Mouse (Mus musculus) testis, postnatal 10 days (tissue): ENCODE measurements at regions not wholly inside any gene's neighbourhood (a gene's known extent, or its start where the extent isn't known, plus 50 kb on each side); places are given as distances from the start of the nearest gene placed in this dataset.
"Not testable (repeated sequence)": the region's sequence is repeated elsewhere in the genome, so short reads cannot be mapped to it uniquely, and the experiment has no call there.

Experiments
- DNase-seq: peaks from one replicate; pipeline ENCODE4 v3.0.0; 2021; ENCODE audit warnings: low spot score

GRCm38 (mm10) chrX:68486585-68486984 is 191.8 kb upstream of the Fmr1 start:
- DNase-seq: no peak

- not testable (repeated sequence) for DNase-seq
These were observed 186.3 kb upstream of the Fmr1 start for GRCm38 (mm10) chrX:68492052-68492451.

DNA sequence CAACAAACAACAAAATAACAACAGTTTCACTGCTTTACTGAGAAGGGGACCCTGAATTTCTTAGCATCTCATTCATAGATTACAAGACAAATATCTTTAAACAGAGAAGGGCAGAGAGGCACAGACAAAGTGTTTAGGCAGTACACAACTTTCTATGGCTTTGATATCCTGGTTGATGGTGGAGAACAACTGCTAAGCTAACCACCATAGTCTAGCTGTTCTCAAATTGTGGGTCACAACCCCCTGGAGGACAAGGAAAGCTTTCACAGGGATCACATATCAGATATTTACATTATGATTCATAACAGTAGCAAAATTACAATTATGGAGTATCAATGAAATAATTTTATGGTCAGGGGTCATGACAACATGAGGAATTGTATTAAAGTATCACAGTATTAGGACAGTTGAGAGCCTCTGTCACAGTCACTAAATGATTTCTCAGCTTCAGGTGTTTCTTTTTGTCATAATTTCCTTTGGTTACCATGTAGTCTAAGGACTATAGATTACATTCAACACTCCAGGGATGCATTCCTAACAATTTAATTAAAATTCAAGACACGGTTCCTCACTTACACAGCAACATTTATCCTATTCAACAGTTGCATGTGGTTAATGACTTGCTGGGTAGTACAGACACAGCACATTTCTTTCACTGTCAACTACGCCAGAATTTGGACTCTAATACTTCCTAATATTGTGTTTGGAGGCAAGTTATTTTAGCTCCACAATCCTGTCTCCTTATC is 183.8 kb upstream of the Fmr1 start:
- DNase-seq: no peak

DNA sequence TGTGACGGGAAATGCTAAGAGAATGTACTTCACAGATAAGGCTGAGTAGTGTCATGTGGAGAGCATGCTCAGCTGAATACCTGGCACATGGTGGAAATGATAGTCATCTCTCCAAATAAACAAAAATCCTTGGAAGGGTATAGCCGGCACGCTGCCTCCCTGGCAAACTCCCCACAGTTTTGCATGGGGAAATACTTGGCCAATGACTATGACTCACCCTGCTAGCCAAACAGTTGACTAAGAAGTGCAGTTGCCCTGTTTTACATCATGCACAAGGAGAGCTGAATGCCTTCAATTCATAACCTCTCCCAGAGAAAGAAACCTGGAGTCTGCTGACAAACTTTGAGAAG is 183.2 kb upstream of the Fmr1 start:
- no peak for DNase-seq

- DNase-seq: no peak
These were observed 182.6 kb upstream of the Fmr1 start for GRCm38 (mm10) chrX:68495751-68496150.

- no peak for DNase-seq
These were observed 180.5 kb upstream of the Fmr1 start for GRCm38 (mm10) chrX:68497886-68498285.

- DNase-seq: no peak
These were observed 175.4 kb upstream of the Fmr1 start for GRCm38 (mm10) chrX:68502938-68503337.

- no peak for DNase-seq
These were observed 170.7 kb upstream of the Fmr1 start for GRCm38 (mm10) chrX:68507664-68508063.

DNA sequence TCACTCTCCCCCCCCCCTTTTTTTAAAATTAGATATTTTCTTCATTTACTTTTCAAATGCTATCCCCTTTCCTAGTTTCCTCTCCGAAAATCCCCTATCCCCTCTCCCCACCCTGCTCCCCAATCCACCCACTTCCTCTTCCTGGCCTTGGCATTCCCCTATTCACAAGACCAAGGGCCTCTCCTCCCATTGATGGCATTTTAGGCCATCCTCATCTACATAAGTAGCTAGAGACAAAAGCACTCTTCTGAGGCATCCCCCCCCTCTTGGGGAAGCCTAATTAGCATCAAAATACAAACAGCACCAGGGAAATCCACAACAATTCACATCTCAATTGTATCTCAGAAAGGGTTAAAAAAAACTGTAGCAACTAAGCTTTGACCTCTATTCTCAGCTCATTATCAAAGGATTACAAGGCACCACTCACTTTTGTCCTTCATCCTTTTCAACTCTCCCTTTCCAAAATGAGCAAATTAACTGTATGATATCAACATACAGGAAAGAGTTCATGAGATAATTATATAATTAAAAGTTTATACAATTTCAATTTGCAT is 166.1 kb upstream of the Fmr1 start:
- DNase-seq: no peak

- no peak for DNase-seq
These were observed 131.8 kb upstream of the Fmr1 start for GRCm38 (mm10) chrX:68546561-68546960.

DNA sequence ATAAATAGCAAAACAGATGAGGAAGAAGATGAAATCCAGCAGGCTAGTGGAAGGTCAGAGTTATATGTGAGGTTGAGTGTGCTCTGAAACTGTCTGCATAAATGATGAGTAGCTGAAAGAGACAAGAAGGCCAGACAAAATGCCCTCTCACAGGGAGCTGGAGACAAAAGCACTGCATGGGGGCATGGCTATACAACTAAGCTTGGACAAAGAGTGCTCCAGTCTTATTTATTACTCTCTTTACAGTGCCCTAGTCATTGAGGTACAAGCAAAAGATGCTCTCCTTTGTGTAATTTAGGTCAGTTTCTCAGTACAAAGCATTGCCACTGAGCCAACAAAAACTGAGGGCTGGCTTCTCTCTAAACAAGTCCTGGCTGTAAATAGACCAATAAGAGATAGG is 124.3 kb upstream of the Fmr1 start:
- no peak for DNase-seq

DNA sequence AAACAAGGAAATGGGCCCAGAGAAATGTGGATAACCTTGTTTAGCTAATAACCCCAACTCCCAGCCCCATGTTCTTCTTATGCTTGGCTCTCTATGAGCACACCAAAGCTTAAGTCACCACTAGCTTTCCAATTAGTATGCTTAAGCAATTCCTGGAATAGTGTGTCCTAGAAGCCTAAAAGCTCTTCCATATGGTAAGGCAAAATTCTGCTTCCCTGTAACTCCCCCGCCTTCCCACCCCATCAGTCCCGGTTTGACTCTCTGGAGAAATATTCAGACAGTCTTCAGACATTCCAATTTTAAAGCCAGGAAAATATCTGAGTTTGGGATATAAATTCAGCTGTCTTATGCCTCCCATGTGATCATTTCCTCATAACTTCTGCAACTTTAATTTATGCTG is 120.6 kb upstream of the Fmr1 start:
- no peak for DNase-seq

- DNase-seq: peak; percentile 64
These were observed 93.1 kb upstream of the Fmr1 start for GRCm38 (mm10) chrX:68585246-68585645.

- no peak for DNase-seq
These were observed 56.2 kb upstream of the Fmr1 start for GRCm38 (mm10) chrX:68622141-68622540.
